In genomic region chr17:73710042-73710911, GRCm38 (mm10) we compare ENCODE assay signal across 8 mouse cellular contexts. TPM values are rescaled to one million over a fixed set of nuclear protein-coding genes. Genes with fewer than 3 reads are reported as not detected.
A peak's percentile ranks its signal among the peaks of the same experiment; 100 is the strongest.
DNase-seq lines count a peak whose midpoint lies in the region; ATAC-seq and TF ChIP-seq lines count a peak whose summit lies in the region.

Galnt14 (minus strand) TSS chr17:73710453.

- H3K27ac ChIP-seq in spleen, adult 2 months (ENCODE audit: insufficient read depth, low read length) = no peak within 1 kb of the TSS
- H3K27ac ChIP-seq in heart, embryonic 10.5 days = peak within 1 kb of the TSS; percentile 43
- H3K27ac ChIP-seq in limb, embryonic 14.5 days (replicated peaks; ENCODE audit: low read depth, low read length) = no peak within 1 kb of the TSS
- H3K27ac ChIP-seq in neural tube, embryonic 14.5 days (ENCODE audit: low read depth, low read length) = peak within 1 kb of the TSS; percentile 82

- peak within 1 kb of the TSS; percentile 62 for H3K9ac ChIP-seq in limb, embryonic 14.5 days (ENCODE audit: low read depth, low read length, severe bottlenecking)
- peak within 1 kb of the TSS; percentile 85 for H3K9ac ChIP-seq in neural tube, embryonic 14.5 days (replicated peaks; ENCODE audit: low read depth, low read length)

- peak within 1 kb of the TSS; percentile 97 for H3K4me2 ChIP-seq in limb, embryonic 14.5 days (replicated peaks; ENCODE audit: low read depth, low read length, severe bottlenecking)
- H3K4me2 ChIP-seq in neural tube, embryonic 14.5 days (ENCODE audit: low read depth, low read length) = peak within 1 kb of the TSS; percentile 80

- TF ChIP-seq POLR2A in spleen, adult 2 months (IDR thresholded peaks at IDR 0.05; ENCODE audit: low read depth, low read length) = no peak
- no peak for TF ChIP-seq POLR2A in limb, embryonic 14.5 days (IDR thresholded peaks at IDR 0.05; ENCODE audit: borderline replicate concordance, extremely low read depth, insufficient read depth, insufficient read length)

- TF ChIP-seq CTCF in spleen, adult 2 months (IDR thresholded peaks at IDR 0.05; ENCODE audit: extremely low read depth, insufficient read depth, insufficient read length, insufficient replicate concordance) = peak; percentile 23; the same call in 1 of the 2 replicates

- peak in 1 of 2 experiments; percentile 22 for DNase-seq in spleen, adult 2 months (ENCODE audit: low read depth in 1 of 2, low spot score in 2 of 2)
- no peak for DNase-seq in spleen, adult 12 weeks (ENCODE audit: low spot score)
- peak; percentile 74 for DNase-seq in embryo, embryonic 9.5 days (ENCODE audit: extremely low spot score)
- peak; percentile 80 for DNase-seq in heart, embryonic 10.5 days (ENCODE audit: low spot score)
- peak; percentile 93 for DNase-seq in kidney, adult 9 months
- peak; percentile 39 for DNase-seq in limb, embryonic 14.5 days (ENCODE audit: low spot score)
- peak; percentile 51 for DNase-seq in thymus, postnatal 4 days

- peaks cover 3% of the 10 kb centered on the region; the same call in 1 of the 2 replicates for H3K4me1 ChIP-seq in spleen, adult 2 months (ENCODE audit: control insufficient read depth, insufficient read depth, insufficient read length)
- H3K4me1 ChIP-seq in heart, embryonic 10.5 days = peaks cover 15% of the 10 kb centered on the region; the same call in 1 of the 2 replicates
- peaks cover 11% of the 10 kb centered on the region for H3K4me1 ChIP-seq in limb, embryonic 14.5 days (ENCODE audit: control insufficient read depth, insufficient read depth, low read length)
- H3K4me1 ChIP-seq in neural tube, embryonic 14.5 days (ENCODE audit: control insufficient read depth, insufficient read depth, low read length) = peaks cover 16% of the 10 kb centered on the region

- peaks cover 14% of the 10 kb centered on the region for H3K27me3 ChIP-seq in spleen, adult 2 months (ENCODE audit: control insufficient read depth, insufficient read depth, low read length)
- H3K27me3 ChIP-seq in heart, embryonic 10.5 days (ENCODE audit: insufficient read depth, poor library complexity, severe bottlenecking) = peaks cover 62% of the 10 kb centered on the region
- peaks cover 30% of the 10 kb centered on the region for H3K27me3 ChIP-seq in limb, embryonic 14.5 days (ENCODE audit: control insufficient read depth, insufficient read depth, low read length)
- H3K27me3 ChIP-seq in neural tube, embryonic 14.5 days (ENCODE audit: control insufficient read depth, insufficient read depth, low read length) = no peaks in the 10 kb centered on the region

- peak; percentile 58 for ATAC-seq in limb, embryonic 14.5 days (ENCODE audit: low FRiP score, low read depth)
- peak; percentile 82 for ATAC-seq in neural tube, embryonic 14.5 days (ENCODE audit: low read depth)

- 3% methylated on average over 73 of the region's 75 CpGs for WGBS in spleen, adult 2 months
- under 1% methylated on average over 75 of the region's 75 CpGs for WGBS in heart, embryonic 10.5 days
- under 1% methylated on average over 45 of the region's 75 CpGs for WGBS in limb, embryonic 14.5 days
- under 1% methylated on average over 75 of the region's 75 CpGs for WGBS in neural tube, embryonic 14.5 days

- no peaks in the 10 kb centered on the region for H3K36me3 ChIP-seq in spleen, adult 2 months (ENCODE audit: control insufficient read depth, insufficient read depth, low read length)
- no peaks in the 10 kb centered on the region for H3K36me3 ChIP-seq in heart, embryonic 10.5 days
- H3K36me3 ChIP-seq in limb, embryonic 14.5 days (ENCODE audit: control insufficient read depth, insufficient read depth, low read length) = no peaks in the 10 kb centered on the region
- H3K36me3 ChIP-seq in neural tube, embryonic 14.5 days (ENCODE audit: control insufficient read depth, insufficient read depth, low read length) = no peaks in the 10 kb centered on the region

- no peaks in the 10 kb centered on the region for H3K9me3 ChIP-seq in heart, embryonic 10.5 days
- 0 out of 2 replicates have a peak, but pooled peaks cover 3% of the 10 kb centered on the region for H3K9me3 ChIP-seq in limb, embryonic 14.5 days (ENCODE audit: control insufficient read depth, low read length)
- no peaks in the 10 kb centered on the region for H3K9me3 ChIP-seq in neural tube, embryonic 14.5 days (ENCODE audit: control insufficient read depth, low read length)

- peak within 1 kb of the TSS; percentile 36; the same call in 1 of the 2 replicates for H3K4me3 ChIP-seq in spleen, adult 2 months (ENCODE audit: extremely low read depth, insufficient read depth, insufficient read length)
- H3K4me3 ChIP-seq in heart, embryonic 10.5 days = peak within 1 kb of the TSS; percentile 69
- peak within 1 kb of the TSS; percentile 59 for H3K4me3 ChIP-seq in limb, embryonic 14.5 days (replicated peaks; ENCODE audit: low read length)
- peak within 1 kb of the TSS; percentile 69 for H3K4me3 ChIP-seq in neural tube, embryonic 14.5 days (ENCODE audit: low read depth, low read length)

RNA-seq across cellular contexts. Expression of gene Galnt14, which starts in this region (rescaled TPM):
- 0.32 and 0.60 TPM in 2 replicates for polyA plus RNA-seq in spleen, adult 2 months (2012; rRNA removed)
- polyA plus RNA-seq in heart, embryonic 10.5 days (2016; fragmentation: Nextera tagmentation; extraction: Ambion mirVana) = 1.3 and 3.0 TPM in 2 replicates
- polyA plus RNA-seq in limb, embryonic 14.5 days (2012; rRNA removed) = 4.4 and 4.9 TPM in 2 replicates
- polyA plus RNA-seq in limb, embryonic 14.5 days (2014; fragmentation: Nextera tagmentation; extraction: Ambion mirVana) = 2.4 and 3.0 TPM in 2 replicates
- 28.9 and 34.9 TPM in 2 replicates for polyA plus RNA-seq in neural tube, embryonic 14.5 days (2014; fragmentation: Nextera tagmentation; extraction: Ambion mirVana)

Comparison
In these comparisons a context has a peak if more than half of its experiments do, and no peak if none do; other contexts are left out.
1. H3K27ac ChIP-seq: peak in heart, embryonic 10.5 days (single experiment) and neural tube, embryonic 14.5 days (single experiment); none in spleen, adult 2 months (single experiment) and limb, embryonic 14.5 days (single experiment).
2. Peak in every context shown above with its lines, with median percentiles within 50 percentile points of each other: H3K4me3 ChIP-seq.